In the genomic region with DNA sequence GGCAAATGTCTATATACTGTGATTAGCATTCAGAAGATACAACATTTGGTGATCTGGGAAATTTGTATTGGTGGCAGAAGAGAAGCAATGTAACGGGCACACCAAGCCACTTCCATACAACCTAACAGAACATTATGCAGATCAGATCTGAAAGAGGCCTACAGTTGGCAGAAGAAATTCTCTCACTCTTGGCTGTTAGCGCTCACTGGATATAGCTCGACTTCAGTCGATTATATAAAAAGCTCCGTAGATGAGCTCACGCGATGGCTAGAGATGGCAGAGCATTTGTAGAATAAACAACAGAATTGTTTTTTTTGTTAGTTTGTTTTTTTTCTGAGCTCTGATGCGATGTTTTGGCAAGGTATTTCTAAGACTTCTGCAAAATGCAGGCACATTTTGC, we compare ENCODE assay signal across 7 mouse cellular contexts. TPM values are rescaled to one million over a fixed set of nuclear protein-coding genes. Genes with fewer than 3 reads are reported as not detected.
DNase-seq lines count a peak whose midpoint lies in the region; ATAC-seq and TF ChIP-seq lines count a peak whose summit lies in the region.

No protein-coding gene starts in this region.

- peaks cover 8% of the 10 kb centered on the region for H3K4me1 ChIP-seq in lung, embryonic 15.5 days
- no peaks in the 10 kb centered on the region for H3K4me1 ChIP-seq in embryonic fibroblast, embryonic 13.5 days (ENCODE audit: control insufficient read depth, insufficient read depth, low read length)
- H3K4me1 ChIP-seq in limb, embryonic 12.5 days (replicated peaks): peaks cover 6% of the 10 kb centered on the region; the same call in 1 of the 2 replicates
- H3K4me1 ChIP-seq in stomach, embryonic 14.5 days (ENCODE audit: control insufficient read depth, insufficient read depth, low read length): no peaks in the 10 kb centered on the region; the same call in 1 of the 2 replicates

- H3K9me3 ChIP-seq in lung, embryonic 15.5 days: no peaks in the 10 kb centered on the region
- no peaks in the 10 kb centered on the region for H3K9me3 ChIP-seq in limb, embryonic 12.5 days
- no peaks in the 10 kb centered on the region for H3K9me3 ChIP-seq in stomach, embryonic 14.5 days (ENCODE audit: control insufficient read depth, low read depth, low read length)

- TF ChIP-seq CTCF in embryonic fibroblast, embryonic 13.5 days (IDR thresholded peaks at IDR 0.05; ENCODE audit: borderline replicate concordance, insufficient read depth, low read length): no peak

- H3K4me3 ChIP-seq in lung, embryonic 15.5 days: peak overlapping the region; percentile 93
- peak overlapping the region; percentile 96 for H3K4me3 ChIP-seq in embryonic fibroblast, embryonic 13.5 days (ENCODE audit: insufficient read depth, low read length)
- peak overlapping the region; percentile 62 for H3K4me3 ChIP-seq in limb, embryonic 12.5 days (replicated peaks)
- peak overlapping the region; percentile 84 for H3K4me3 ChIP-seq in stomach, embryonic 14.5 days (ENCODE audit: low read depth, low read length)

- H3K4me2 ChIP-seq in lung, embryonic 15.5 days: peak overlapping the region; percentile 76
- H3K4me2 ChIP-seq in limb, embryonic 12.5 days: peak overlapping the region; percentile 70
- peak overlapping the region; percentile 66 for H3K4me2 ChIP-seq in stomach, embryonic 14.5 days (replicated peaks; ENCODE audit: low read depth, low read length)

- no peak for ATAC-seq in lung, embryonic 15.5 days (ENCODE audit: borderline replicate concordance, extremely low read depth, low FRiP score, low TSS enrichment)
- ATAC-seq in limb, embryonic 12.5 days (ENCODE audit: insufficient number of reproducible peaks, insufficient read depth, low FRiP score, low TSS enrichment, low read depth): no peak
- no peak for ATAC-seq in stomach, embryonic 14.5 days (ENCODE audit: insufficient number of reproducible peaks, insufficient read depth, low FRiP score, low read depth)
- no peak for ATAC-seq in activated CD4-positive, CD25-positive, alpha-beta regulatory T cell, adult 4 months

- H3K9ac ChIP-seq in lung, embryonic 15.5 days: peak overlapping the region; percentile 89
- peak overlapping the region; percentile 67 for H3K9ac ChIP-seq in limb, embryonic 12.5 days (replicated peaks)
- H3K9ac ChIP-seq in stomach, embryonic 14.5 days (replicated peaks; ENCODE audit: low read depth, low read length): peak overlapping the region; percentile 63; the same call in 1 of the 2 replicates

- H3K36me3 ChIP-seq in lung, embryonic 15.5 days: peaks cover 40% of the 10 kb centered on the region
- H3K36me3 ChIP-seq in limb, embryonic 12.5 days: peaks cover 63% of the 10 kb centered on the region
- H3K36me3 ChIP-seq in stomach, embryonic 14.5 days (ENCODE audit: control insufficient read depth, insufficient read depth, low read length): peaks cover 38% of the 10 kb centered on the region

- 49% methylated on average over 8 of the region's 8 CpGs for WGBS in lung, embryonic 15.5 days
- 70% methylated on average over 8 of the region's 8 CpGs for WGBS in limb, embryonic 12.5 days
- WGBS in stomach, embryonic 14.5 days: 60% methylated on average over 8 of the region's 8 CpGs

- no peak overlapping the region for H3K27ac ChIP-seq in lung, embryonic 15.5 days
- H3K27ac ChIP-seq in embryonic fibroblast, embryonic 13.5 days (ENCODE audit: insufficient read depth, low read length): no peak overlapping the region
- no peak overlapping the region for H3K27ac ChIP-seq in limb, embryonic 12.5 days
- H3K27ac ChIP-seq in stomach, embryonic 14.5 days (ENCODE audit: low read length): no peak overlapping the region

- DNase-seq in lung, postnatal 4 days: no peak
- DNase-seq in gastrocnemius, postnatal 36 days: no peak

- no peaks in the 10 kb centered on the region for H3K27me3 ChIP-seq in lung, embryonic 15.5 days
- no peaks in the 10 kb centered on the region for H3K27me3 ChIP-seq in limb, embryonic 12.5 days
- no peaks in the 10 kb centered on the region for H3K27me3 ChIP-seq in stomach, embryonic 14.5 days (ENCODE audit: control insufficient read depth, insufficient read depth, low read length)

- TF ChIP-seq POLR2A in embryonic fibroblast, embryonic 13.5 days (IDR thresholded peaks at IDR 0.05; ENCODE audit: low read depth, low read length): no peak

- intact Hi-C loops in gastrocnemius, postnatal 36 days (cut with DNase I): no loop called here

RNA-seq across cellular contexts. Expression of gene Adat1, which starts 0.8 kb away (rescaled TPM):
- polyA plus RNA-seq in lung, embryonic 15.5 days (2015; fragmentation: Nextera tagmentation; extraction: Ambion mirVana): 8.6 and 9.8 TPM in 2 replicates
- polyA plus RNA-seq in embryonic fibroblast, embryonic 13.5 days (2011; ENCODE audit: insufficient read length, low read depth, missing spikeins): 3.7 and 4.2 TPM in 2 replicates
- 13.4 and 13.5 TPM in 2 replicates for polyA plus RNA-seq in limb, embryonic 12.5 days (2016; fragmentation: Nextera tagmentation; extraction: Ambion mirVana)
- 8.9 and 9.5 TPM in 2 replicates for polyA plus RNA-seq in stomach, embryonic 14.5 days (2014; fragmentation: Nextera tagmentation; extraction: Ambion mirVana)
- 1 to 10 TPM; 3.9 to 4.1 TPM for polyA plus RNA-seq in activated CD4-positive, CD25-positive, alpha-beta regulatory T cell, adult 4 months (2017; shearing (Covaris generic))
- 1 to 10 TPM; 1.6 to 2.3 TPM for total RNA-seq in gastrocnemius, postnatal 36 days (2021)

RNA-seq across cellular contexts. Expression of gene Kars, which starts 19.8 kb away (rescaled TPM):
- 188 and 191 TPM in 2 replicates for polyA plus RNA-seq in lung, embryonic 15.5 days (2015; fragmentation: Nextera tagmentation; extraction: Ambion mirVana)
- 141 and 154 TPM in 2 replicates for polyA plus RNA-seq in embryonic fibroblast, embryonic 13.5 days (2011; ENCODE audit: insufficient read length, low read depth, missing spikeins)
- 237 and 240 TPM in 2 replicates for polyA plus RNA-seq in limb, embryonic 12.5 days (2016; fragmentation: Nextera tagmentation; extraction: Ambion mirVana)
- 203 and 212 TPM in 2 replicates for polyA plus RNA-seq in stomach, embryonic 14.5 days (2014; fragmentation: Nextera tagmentation; extraction: Ambion mirVana)
- polyA plus RNA-seq in activated CD4-positive, CD25-positive, alpha-beta regulatory T cell, adult 4 months (2017; shearing (Covaris generic)): 100 to 1,000 TPM; 142 to 152 TPM
- total RNA-seq in gastrocnemius, postnatal 36 days (2021): 100 to 1,000 TPM; 101 to 113 TPM

RNA-seq across cellular contexts. Expression of gene Terf2ip, which starts 19.9 kb away (rescaled TPM):
- polyA plus RNA-seq in lung, embryonic 15.5 days (2015; fragmentation: Nextera tagmentation; extraction: Ambion mirVana): 23.7 and 24.3 TPM in 2 replicates
- 7.5 and 8.0 TPM in 2 replicates for polyA plus RNA-seq in embryonic fibroblast, embryonic 13.5 days (2011; ENCODE audit: insufficient read length, low read depth, missing spikeins)
- 29.4 and 30.5 TPM in 2 replicates for polyA plus RNA-seq in limb, embryonic 12.5 days (2016; fragmentation: Nextera tagmentation; extraction: Ambion mirVana)
- polyA plus RNA-seq in stomach, embryonic 14.5 days (2014; fragmentation: Nextera tagmentation; extraction: Ambion mirVana): 22.3 and 24.7 TPM in 2 replicates
- 1 to 10 TPM; 9.0 to 9.3 TPM for polyA plus RNA-seq in activated CD4-positive, CD25-positive, alpha-beta regulatory T cell, adult 4 months (2017; shearing (Covaris generic))
- 1 to 10 TPM; 7.5 to 9.3 TPM for total RNA-seq in gastrocnemius, postnatal 36 days (2021)

RNA-seq across cellular contexts. Expression of gene Gm6793, which starts 23.6 kb away (rescaled TPM):
- 0.31 and 0.75 TPM in 2 replicates for polyA plus RNA-seq in lung, embryonic 15.5 days (2015; fragmentation: Nextera tagmentation; extraction: Ambion mirVana)
- 0.33 TPM in 1 of 2 replicates, not detected in the other for polyA plus RNA-seq in embryonic fibroblast, embryonic 13.5 days (2011; ENCODE audit: insufficient read length, low read depth, missing spikeins)
- 0.51 and 1.3 TPM in 2 replicates for polyA plus RNA-seq in limb, embryonic 12.5 days (2016; fragmentation: Nextera tagmentation; extraction: Ambion mirVana)
- polyA plus RNA-seq in stomach, embryonic 14.5 days (2014; fragmentation: Nextera tagmentation; extraction: Ambion mirVana): 0.38 and 1.4 TPM in 2 replicates
- polyA plus RNA-seq in activated CD4-positive, CD25-positive, alpha-beta regulatory T cell, adult 4 months (2017; shearing (Covaris generic)): 1 to 10 TPM in 1 of 2 experiments, under 1 TPM in 1; 0.33 to 1.4 TPM
- total RNA-seq in gastrocnemius, postnatal 36 days (2021): not detected

RNA-seq across cellular contexts. Expression of gene Gabarapl2, which starts 50.8 kb away (rescaled TPM):
- 181 and 184 TPM in 2 replicates for polyA plus RNA-seq in lung, embryonic 15.5 days (2015; fragmentation: Nextera tagmentation; extraction: Ambion mirVana)
- polyA plus RNA-seq in embryonic fibroblast, embryonic 13.5 days (2011; ENCODE audit: insufficient read length, low read depth, missing spikeins): 51.0 and 61.1 TPM in 2 replicates
- polyA plus RNA-seq in limb, embryonic 12.5 days (2016; fragmentation: Nextera tagmentation; extraction: Ambion mirVana): 162 and 173 TPM in 2 replicates
- 187 and 189 TPM in 2 replicates for polyA plus RNA-seq in stomach, embryonic 14.5 days (2014; fragmentation: Nextera tagmentation; extraction: Ambion mirVana)
- polyA plus RNA-seq in activated CD4-positive, CD25-positive, alpha-beta regulatory T cell, adult 4 months (2017; shearing (Covaris generic)): 100 to 1,000 TPM; 244 to 264 TPM
- 10 to 100 TPM; 90.1 to 93.5 TPM for total RNA-seq in gastrocnemius, postnatal 36 days (2021)
